Mouse (Mus musculus): ENCODE data around the gene Lgalsl.

Gene Lgalsl

GRCm38 (mm10) chr11:20823961-20824360, 6.9 kb downstream of the Lgalsl start:
- no peak for DNase-seq (ENCODE audit: low spot score)

GRCm38 (mm10) chr11:20823301-20823700, 7.6 kb downstream of the Lgalsl start:
- DNase-seq (ENCODE audit: low spot score) = no peak

- no peak for DNase-seq (ENCODE audit: low spot score)
These were observed 9.5 kb downstream of the Lgalsl start for GRCm38 (mm10) chr11:20821351-20821750.

- no peak for DNase-seq (ENCODE audit: low spot score)
These were observed 16.8 kb downstream of the Lgalsl start for GRCm38 (mm10) chr11:20813901-20814523.

GRCm38 (mm10) chr11:20812153-20812887, 18.5 kb downstream of the Lgalsl start:
- DNase-seq (ENCODE audit: low spot score) = no peak

- no peak for DNase-seq (ENCODE audit: low spot score)
These were observed 24.2 kb downstream of the Lgalsl start for GRCm38 (mm10) chr11:20806659-20807058.

GRCm38 (mm10) chr11:20805604-20806249, 25.1 kb downstream of the Lgalsl start:
- no peak for DNase-seq (ENCODE audit: low spot score)

- DNase-seq (ENCODE audit: low spot score) = no peak
These were observed 26.4 kb downstream of the Lgalsl start for GRCm38 (mm10) chr11:20804416-20804815.

GRCm38 (mm10) chr11:20800277-20801092, 30.4 kb downstream of the Lgalsl start:
- no peak for DNase-seq (ENCODE audit: low spot score)

GRCm38 (mm10) chr11:20797841-20798240, 33.0 kb downstream of the Lgalsl start:
- no peak for DNase-seq (ENCODE audit: low spot score)

- no peak for DNase-seq (ENCODE audit: low spot score)
These were observed 35.4 kb downstream of the Lgalsl start for GRCm38 (mm10) chr11:20795466-20795865.

GRCm38 (mm10) chr11:20794913-20795254, 36.0 kb downstream of the Lgalsl start:
- no peak for DNase-seq (ENCODE audit: low spot score)

GRCm38 (mm10) chr11:20794196-20794912, 36.5 kb downstream of the Lgalsl start:
- DNase-seq (ENCODE audit: low spot score) = peak; percentile 90

- no peak for DNase-seq (ENCODE audit: low spot score)
These were observed 37.2 kb downstream of the Lgalsl start for GRCm38 (mm10) chr11:20793676-20794075.

- no peak for DNase-seq (ENCODE audit: low spot score)
These were observed 38.2 kb downstream of the Lgalsl start for GRCm38 (mm10) chr11:20792667-20793066.

- no peak for DNase-seq (ENCODE audit: low spot score)
These were observed 39.5 kb downstream of the Lgalsl start for GRCm38 (mm10) chr11:20791334-20791733.

- DNase-seq (ENCODE audit: low spot score) = no peak
These were observed 41.8 kb downstream of the Lgalsl start for GRCm38 (mm10) chr11:20789015-20789414.

- no peak for DNase-seq (ENCODE audit: low spot score)
These were observed 42.8 kb downstream of the Lgalsl start for GRCm38 (mm10) chr11:20788070-20788469.

- no peak for DNase-seq (ENCODE audit: low spot score)
These were observed 44.7 kb downstream of the Lgalsl start for GRCm38 (mm10) chr11:20786191-20786590.

GRCm38 (mm10) chr11:20785186-20785585, 45.7 kb downstream of the Lgalsl start:
- no peak for DNase-seq (ENCODE audit: low spot score)

GRCm38 (mm10) chr11:20784776-20785175, 46.1 kb downstream of the Lgalsl start:
- DNase-seq (ENCODE audit: low spot score) = no peak

- no peak for DNase-seq (ENCODE audit: low spot score)
These were observed 47.4 kb downstream of the Lgalsl start for GRCm38 (mm10) chr11:20783467-20783866.
